Mouse (Mus musculus): ENCODE measurements around the gene Phlda1.

- TF ChIP-seq CTCF (IDR thresholded peaks at IDR 0.05; ENCODE audit: borderline replicate concordance, insufficient read depth, low read depth, low read length) (no peak), POLR2A (IDR thresholded peaks at IDR 0.05; ENCODE audit: borderline replicate concordance, insufficient read depth, low read length) (no peak)
Measured at GRCm38 (mm10) chr10:111495888-111496287, 10.2 kb upstream of the Phlda1 start.
